Mouse (Mus musculus): Measurements from ENCODE around the gene Cuedc1.

GRCm38 (mm10) chr11:88076394-88076793, 21.5 kb upstream of the Cuedc1 start:
- TF ChIP-seq POLR2A (IDR thresholded peaks at IDR 0.05; ENCODE audit: insufficient read depth, low read depth, low read length), result no peak
- TF ChIP-seq CTCF (IDR thresholded peaks at IDR 0.05; ENCODE audit: insufficient read depth, low read depth, low read length), result no peak
